Mouse (Mus musculus): ENCODE measurements around the gene Cdk7. TPM values are rescaled to one million over a fixed set of nuclear protein-coding genes. Genes with fewer than 3 reads are reported as not detected.
"Not testable (repeated sequence)": the region's sequence is repeated elsewhere in the genome, so short reads cannot be mapped to it uniquely, and the experiment has no call there.

Cdk7 gene
- total RNA-seq (2021): 10 to 100 TPM; 38.5 to 39.5 TPM

DNA sequence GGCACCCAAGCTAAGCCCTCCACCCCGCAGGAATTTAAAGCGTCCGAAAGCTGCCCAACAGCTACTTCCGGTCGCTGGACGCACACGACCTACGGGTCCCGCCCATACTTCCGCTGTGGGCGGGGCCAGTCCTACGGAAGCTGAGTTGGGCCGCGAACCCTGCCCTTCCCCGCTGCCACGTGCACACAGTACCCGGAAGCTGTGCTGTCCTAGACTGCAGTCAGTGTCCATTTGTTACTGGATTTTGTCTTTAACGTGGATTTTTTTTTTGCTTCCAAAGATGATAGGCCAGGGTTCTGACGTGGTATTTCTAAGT is at the start of gene Cdk7:
Gene Cdk7, minus strand, starts transcription at position 79 of the 316 bp plus-strand sequence.
- peak; percentile 91 to 93 for DNase-seq

DNA sequence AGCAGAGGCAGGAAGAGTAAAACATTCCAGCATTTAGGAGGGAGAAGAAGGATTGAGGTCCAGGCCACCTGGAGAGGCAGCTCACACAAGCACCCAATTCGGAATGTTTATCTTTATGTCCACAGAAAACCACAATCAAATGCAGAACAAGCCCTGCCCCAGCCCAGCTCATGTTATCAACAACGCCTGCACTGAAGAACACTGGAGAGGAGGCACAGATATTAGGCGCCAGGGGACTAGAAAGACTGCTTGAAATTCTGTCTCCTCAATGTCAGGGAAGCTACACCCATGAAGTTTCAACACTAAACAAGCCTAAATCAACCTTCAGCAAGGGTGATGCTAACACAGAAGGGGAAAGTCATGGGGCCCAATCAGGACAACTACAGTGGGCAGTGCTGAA is 46.8 kb upstream of the Cdk7 start:
- DNase-seq: no peak

DNA sequence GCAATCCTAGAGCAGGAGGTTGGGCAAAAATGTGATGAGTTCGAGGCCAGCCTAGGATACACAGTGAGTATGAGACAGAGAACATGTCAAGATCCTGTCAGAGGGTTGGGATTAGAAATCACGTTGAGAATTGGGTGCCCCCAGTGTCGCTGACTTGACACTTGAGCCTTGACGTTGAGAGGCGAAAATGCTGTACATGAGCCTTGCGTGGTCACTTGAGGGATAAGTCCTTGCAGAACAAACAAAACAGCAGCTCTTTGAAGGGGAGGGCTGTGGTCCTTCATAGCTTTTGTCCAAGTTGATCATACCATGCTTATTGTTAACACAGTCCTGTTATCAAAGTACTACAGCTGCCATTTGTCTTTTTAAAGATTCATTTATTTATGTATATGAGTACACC is 46.0 kb upstream of the Cdk7 start:
- DNase-seq: no peak

DNA sequence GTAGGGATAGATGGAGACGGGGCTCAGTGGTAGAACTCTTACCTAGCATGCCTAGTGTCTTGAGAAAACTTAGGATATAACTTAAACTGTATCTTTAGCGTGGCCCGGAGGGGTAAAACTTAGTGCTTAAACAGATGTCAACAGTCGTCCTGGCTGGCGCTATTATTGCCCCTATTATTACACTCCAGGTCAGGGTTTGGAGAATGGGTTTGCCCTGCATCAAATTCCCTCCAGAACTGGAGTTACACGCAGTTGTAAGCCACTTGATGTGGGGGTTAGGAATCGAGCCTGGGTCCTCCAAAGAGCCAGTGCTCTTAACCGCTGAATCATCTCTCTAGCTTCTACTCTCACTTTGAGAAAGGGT is 45.3 kb upstream of the Cdk7 start:
- DNase-seq: no peak

DNA sequence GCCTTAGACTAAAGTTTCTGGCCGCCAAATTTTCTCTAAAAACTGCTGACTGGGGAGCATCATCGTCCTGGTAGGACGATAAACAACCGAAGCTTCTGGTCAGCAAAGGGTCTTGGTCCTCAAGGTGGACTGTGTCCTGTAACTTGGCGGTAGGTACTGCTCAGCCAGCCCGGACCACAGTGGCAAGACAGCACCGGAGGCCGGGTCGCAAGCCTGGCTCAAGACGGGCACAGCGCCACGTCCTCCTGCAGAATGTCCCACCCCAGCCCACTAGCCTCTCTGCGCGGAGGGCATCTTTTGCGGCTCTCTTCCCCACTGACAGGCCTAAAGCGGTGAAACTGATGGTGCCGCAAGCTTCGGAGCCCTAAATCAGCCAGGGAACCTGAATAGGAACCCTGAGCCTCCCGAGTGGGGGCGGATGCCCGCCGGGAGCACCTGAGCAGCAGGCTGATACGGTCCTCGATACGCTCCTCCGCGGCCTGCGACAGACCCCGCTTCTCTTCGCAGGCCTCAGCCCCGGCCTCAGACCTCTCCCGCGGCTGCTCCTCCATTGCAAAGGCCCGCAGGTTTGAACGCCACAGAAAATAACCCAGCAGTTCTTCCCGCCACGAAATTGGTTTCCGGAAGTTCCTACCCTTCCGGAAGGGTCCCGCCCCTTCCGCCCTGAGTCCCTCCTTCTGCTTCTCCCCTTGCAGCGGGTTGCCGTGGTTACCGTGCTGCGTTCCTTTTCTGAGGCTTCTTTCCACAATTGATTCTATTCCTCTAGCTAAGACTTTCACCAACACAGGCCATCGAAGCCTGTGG is 44.7 kb upstream of the Cdk7 start, which contains the start of gene Cenph:
Gene Cenph, minus strand, starts transcription at position 648 of the 804 bp plus-strand sequence.
- DNase-seq: peak; percentile 74 to 78

DNA sequence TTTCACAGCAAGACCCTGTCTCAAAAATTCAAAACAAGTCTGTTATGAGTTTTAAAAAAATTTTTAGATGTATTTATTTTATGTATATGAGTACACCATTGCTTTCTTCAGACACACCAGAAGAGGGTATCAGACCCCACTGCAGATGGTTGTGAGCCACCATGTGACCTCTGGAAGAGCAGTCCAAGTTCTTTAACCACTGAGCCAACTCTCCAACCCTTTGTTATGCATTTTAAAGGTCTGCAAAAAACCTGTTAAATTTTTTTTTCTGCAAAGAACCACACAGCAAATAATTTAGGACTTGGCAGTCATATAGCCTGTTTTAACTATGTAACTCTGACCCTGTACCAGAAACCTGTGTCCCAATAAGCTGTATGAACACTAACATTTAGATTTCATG is 44.0 kb upstream of the Cdk7 start:
- DNase-seq: no peak

DNA sequence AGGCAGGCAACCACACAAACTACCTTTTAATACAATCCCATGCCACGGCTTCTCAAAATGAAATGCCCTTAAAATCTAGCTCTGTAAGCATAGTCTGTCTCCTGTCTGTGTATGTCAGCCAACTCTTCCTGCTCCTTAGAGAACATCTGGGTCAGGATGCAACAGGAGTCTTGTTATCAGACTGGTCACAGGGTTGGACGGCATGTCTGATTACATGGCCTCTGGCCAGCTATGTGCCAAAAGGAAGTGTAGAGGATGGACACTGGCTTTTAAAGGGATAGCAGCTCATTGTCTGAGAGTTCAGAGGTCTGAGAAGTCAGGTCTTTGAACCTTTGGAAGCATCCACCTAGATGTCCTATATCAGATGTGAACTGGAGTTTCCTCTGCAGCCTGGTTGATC is 24.6 kb upstream of the Cdk7 start:
- no peak for DNase-seq

DNA sequence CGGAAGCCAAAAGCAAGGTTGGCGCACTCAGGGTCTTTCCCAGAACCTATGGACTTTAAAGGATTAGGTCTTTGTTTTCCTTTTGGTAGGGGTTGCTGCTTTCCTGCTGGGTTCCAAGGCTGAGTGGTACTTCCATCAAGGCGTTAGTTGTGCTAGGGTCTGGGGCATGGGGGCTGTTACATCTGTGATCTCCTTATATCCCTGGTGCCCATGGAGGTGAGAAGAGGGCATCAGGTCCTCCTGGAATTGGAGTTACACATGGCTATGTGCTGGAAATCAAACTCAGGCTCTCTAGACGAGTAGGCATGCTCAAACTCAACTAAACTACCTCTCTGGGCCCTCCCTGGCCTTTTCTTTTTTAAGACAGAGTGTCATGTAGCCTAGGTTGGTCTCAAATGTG is 23.4 kb upstream of the Cdk7 start:
- DNase-seq: no peak

DNA sequence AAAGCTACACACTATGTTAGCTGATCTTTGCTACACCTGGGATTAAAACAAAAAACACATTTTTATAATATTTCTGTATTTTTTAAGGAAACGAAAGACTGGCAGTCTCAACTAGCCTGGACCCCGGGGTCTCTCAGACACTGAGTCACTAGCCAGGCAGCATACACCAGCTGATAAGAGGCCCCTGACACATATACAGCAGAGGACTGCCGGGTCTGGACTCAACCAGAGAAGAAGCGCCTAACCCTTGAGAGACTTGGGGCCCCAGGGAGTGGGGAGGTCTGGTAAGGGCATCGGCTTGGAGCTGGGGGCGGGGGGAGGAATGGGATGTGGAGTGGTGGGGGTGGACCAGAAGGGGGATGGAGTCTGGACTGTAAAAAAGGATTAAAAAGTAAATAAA is 22.3 kb upstream of the Cdk7 start:
- DNase-seq: no peak

DNA sequence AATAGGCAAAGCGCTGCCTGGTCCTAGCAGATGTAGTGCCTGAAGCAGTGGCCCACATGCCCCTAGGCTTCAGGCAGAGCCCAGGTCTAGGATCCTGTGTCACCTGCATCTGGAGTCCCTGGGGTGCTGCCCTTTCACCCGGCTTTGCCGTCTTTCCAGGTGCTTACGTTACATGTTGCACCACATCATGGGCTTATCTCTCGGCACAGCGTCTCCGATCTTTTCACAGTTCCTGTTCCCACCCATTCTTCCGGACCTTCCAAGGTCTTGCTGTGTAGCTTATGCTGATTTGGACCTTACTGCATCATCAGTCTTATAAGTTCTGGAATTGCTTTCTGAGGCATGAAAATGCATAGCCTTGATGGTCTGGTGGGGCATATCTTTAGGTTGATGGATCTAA is 21.8 kb upstream of the Cdk7 start:
- DNase-seq: no peak

DNA sequence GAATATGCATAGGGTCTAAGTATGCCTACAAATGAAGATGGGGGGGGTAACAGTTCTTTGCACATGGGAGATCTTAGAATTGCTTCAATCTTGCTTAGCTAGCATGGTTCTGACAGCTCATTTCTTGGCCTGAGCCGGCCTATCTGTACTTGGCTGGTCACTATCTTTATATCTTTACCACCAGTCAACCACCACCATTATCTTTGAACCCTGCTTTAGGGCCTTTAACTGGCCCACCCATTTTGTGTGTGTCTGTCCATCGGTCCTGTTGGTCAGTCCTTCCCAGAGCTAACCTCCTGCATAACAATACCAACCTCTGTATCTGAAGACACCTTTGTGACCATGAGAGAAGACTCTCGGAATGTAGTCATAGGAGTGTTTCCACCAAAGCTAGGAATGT is 20.7 kb upstream of the Cdk7 start:
- DNase-seq: no peak

DNA sequence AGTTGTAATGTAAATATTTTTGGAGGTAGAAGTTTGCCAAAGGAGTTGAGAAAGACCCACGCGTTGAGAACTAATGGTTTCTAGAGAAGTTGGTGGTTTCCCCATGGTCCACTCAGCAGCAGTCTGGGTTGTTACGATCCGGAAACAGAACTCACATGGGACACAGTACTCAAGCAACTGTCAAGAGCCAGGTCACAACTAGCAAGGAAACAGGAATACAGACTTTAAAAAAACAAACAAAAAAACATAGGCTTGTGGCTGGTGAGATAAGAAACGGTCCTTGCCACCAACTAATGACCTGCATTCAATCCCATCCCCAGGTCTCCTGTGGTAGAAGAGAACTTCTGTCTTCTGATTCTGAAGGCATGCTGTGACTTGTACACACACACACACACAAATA is 20.1 kb upstream of the Cdk7 start:
- no peak for DNase-seq

DNA sequence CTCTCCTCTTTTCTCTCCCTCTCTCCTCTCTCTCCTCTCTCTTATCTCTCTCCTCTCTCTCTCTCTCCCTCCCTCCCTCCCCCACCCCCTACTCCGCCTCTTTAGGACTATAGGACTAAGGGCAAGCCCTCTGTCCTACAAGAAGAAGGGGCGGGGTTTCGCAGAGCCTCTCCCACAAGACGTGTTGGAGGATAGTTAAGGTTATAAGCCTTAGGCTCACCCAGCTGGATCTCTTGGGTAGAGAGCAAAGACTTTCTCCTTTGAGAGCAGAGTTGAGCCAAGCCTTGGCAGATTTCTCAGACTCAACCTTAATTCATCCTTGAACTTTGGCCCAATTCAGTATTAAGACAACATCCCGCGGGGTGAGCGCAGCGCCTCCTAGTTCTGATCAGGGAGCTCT is 17.9 kb upstream of the Cdk7 start:
- DNase-seq: no peak

DNA sequence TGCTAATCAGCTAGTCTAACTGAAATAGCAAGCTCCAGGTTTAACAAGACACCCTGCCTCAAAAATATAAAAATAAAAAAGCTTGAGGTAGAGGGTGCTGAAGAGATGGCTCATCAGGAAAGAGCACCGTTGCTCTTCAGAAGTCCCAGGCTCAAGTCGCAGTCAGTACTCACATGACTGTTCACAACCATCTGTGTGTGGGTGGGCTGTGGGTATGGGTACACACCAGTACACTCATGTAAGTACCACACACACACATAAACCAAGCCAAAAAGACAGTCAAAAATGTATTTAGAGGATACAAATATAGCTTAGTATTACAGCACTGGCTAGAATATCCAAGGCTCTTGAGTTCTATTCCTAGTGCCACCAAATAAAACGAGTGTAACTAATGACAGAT is 15.4 kb upstream of the Cdk7 start:
- DNase-seq: peak; percentile 28

DNA sequence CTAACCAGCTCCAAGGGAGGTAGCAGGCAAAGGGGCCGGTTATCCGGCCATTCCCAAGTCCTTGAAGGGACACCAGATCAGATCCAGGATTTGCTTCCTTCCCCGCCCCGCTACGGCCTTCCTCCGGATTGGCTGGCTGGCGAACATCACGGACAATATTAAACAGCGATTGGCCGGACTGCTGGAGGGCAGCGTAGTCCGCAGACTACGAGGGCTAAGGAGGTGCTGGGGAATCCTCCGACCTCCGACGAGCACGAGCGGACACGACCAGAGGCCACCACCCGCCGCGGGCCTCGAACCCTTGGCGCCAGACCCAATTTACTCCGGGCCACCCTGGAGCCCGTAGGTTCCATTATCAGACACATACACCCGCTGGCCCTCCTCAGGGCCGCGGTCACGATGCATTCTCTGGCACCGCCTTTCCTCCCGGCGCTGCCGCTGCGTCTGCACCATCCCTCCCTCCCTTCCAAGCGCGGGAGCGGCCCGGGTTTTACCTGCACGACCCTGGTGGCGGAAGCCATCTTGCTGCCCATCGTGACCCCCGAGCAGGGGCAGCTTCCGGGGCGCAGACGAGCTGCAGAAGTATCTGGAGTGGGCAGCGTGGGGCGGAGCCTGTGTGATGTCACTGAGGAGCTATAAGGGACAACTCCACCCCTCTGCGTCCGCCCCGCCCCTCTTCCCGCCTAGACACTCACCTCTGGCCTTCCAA is 13.5 kb upstream of the Cdk7 start, which contains the start of gene Mrps36:
Gene Mrps36, minus strand, starts transcription at position 624 of the 709 bp plus-strand sequence.
- peak; percentile 89 to 90 for DNase-seq

DNA sequence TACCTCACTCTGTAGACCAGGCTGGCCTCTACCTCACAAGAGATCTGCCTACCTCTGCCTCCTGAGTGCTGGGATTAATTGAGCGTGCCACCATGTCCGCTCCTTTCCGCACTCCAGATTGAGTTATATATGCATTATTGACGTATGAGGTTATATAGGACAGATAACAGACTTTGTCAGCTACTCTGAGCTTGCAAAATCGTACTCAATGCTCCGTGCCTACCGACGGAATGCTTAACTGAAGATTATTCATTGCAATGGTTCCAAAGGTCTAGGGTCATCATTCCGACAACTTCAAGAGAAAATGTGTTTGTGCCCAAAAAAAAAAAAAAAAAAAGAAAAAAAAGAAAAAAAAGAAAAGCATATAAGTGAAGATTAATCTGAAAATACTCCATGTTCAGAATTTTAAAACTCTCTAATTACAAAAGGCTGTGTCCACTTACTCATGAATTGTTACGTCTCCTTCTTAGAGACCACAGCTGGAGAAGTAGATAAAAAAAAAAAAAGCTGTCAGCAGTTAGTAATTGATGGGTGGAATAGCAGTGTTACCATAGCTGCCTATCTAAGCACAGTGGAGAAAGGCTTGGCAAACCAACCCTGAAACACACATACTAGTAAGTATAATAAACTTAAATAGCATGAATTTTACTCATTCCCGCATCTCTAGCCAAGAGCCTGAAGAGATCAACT is 12.8 kb upstream of the Cdk7 start:
- no peak for DNase-seq

DNA sequence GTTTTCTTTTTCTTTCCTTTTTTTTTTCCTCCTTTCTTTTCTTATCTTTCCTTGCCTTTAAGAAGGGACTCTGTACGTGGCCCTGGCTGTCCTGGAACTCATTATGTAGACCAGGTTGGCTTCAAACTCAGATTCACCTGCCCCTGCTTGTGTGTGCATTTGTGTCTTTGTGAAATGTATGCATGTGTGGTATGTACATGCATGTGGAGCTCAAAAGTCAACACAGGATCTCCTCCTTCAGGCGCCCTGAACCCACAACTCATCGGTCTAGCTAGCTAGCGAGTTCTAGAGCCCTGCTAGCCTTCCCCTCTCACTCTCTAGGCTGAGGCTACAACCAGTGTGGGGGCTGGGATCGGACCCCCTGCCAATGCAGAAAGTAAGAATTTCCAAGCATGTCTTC is 12.1 kb upstream of the Cdk7 start:
- no peak for DNase-seq

DNA sequence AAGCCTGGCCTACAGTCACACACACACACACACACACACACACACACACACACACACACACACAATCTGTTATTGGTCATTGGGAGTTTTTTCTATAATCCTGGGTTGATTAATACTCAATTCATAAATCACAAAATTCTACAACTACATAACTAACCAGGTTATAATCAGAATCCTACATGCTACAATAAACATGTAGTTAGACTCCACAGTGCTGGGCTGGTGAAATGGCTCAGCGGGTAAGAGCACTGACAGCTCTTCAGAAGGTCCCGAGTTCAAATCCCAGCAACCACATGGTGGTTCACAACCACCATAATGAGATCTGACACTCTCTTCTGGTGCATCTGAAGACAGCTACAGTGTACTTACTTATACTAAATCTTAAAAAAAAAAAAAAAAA is 2.0 kb upstream of the Cdk7 start:
- DNase-seq: no peak

DNA sequence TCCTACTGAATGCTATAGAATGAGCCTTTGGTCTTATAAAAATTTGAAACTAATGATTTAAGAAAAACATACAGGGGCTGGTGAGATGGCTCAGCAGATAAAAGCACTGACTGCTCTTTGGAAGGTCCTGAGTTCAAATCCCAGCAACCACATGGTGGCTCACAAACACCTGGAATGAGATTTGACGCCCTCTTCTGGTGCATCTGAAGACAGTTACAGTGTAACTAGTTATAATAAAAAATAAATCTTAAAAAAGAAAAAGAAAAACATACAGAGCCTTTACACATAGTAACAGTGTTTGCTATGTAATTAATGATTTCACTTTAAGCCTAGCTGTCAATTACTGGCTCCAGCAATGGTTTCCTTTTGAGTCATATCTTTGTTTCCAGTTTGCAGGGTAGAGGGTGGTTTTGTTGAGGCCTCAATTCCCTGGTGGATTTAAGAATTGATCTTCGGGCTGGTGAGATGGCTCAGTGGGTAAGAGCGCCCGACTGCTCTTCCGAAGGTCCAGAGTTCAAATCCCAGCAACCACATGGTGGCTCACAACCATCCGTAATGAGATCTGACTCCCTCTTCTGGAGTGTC is 815 bp upstream of the Cdk7 start:
- DNase-seq: not testable (repeated sequence)

DNA sequence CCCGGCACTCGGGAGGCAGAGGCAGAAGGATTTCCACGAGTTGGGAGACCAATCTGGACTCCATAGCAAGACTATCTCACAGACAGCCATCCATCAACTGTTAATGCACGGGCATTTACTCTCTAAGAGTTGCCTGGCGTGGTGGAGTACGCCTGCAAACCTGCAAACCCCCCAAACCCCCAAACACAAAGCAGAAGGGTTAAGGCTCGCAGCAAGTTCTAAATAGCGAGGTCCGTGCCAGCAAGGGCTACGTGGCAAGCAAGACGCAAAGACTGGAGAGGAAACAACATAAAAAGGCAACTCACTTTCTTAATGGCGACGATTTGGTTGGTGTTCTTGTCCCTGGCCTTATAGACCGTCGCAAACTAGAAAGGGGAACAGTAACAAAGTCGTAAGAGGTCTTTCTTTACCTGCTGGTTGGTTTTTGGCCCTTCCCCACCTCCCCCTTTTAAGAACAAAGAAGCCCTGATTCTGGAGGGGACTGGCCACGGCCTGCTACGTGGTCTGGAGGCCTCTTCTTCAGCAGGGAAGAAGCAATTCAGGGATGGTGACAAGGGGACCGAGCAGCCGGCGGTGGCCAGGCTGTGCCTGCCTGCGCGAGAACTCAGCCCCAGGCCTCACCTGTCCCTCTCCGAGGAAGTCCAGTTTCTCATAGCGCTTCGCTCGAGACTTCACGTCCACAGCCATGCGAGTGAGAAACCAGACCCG is 432 bp downstream of the Cdk7 start:
- DNase-seq: no peak

DNA sequence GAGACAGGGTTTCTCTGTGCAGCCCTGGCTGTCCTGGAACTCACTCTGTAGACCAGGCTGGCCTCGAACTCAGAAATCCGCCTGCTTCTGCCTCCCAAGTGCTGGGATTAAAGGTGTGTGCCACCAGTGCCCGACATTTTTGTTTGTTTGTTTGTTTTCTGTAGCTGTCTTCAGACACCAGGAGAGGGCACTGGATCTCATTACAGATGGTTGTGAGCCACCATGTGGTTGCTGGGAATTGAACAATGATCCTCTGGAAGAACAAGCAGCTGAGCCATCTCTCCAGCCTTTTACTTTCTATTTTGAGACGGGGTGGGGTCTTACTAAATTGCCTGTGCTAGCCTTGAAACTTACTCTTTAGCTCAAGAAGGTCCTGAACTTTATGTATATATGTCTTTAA is 2.2 kb downstream of the Cdk7 start:
- DNase-seq: not testable (repeated sequence)

DNA sequence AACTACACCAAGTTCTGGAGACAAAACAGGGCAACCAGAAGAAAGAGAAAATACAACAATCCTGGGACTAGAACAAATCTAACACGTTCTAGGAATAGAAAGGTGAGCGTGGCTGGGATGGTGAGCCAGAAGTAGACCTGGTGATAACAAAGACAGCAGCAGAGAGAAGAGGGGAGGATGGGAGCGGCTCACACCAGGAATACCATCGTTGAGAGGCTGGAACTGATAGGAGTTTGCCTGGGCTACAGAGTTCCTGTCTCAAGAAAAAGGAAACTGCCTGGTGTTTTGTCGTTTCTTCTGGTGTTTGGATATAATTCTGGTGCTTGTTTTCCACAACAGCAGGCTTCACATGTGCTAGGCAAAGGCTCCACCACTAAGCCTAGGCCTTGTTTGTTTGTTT is 2.7 kb downstream of the Cdk7 start:
- DNase-seq: no peak

DNA sequence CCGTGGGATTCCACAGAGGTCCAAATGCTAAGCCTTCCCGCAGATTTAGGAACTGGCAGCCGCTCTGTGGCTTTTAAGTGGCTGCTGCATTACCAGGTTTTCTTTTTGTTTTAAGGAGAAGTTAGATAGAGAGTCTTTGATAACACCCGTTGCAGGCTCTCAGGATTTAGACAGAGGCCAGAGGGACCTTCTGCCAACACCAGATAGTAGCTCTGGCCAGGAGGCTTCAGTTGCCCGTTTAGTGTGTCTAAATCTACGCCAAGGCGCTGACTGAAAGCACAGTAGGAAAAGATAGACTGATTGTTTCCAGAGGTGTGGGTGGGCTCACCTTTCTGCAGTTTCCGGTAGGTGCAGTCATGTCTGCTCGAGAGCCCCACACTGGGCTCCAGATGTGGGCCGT is 5.5 kb downstream of the Cdk7 start:
- DNase-seq: no peak
